Mouse (Mus musculus) MEL (cell line): ENCODE measurements at regions not wholly inside any gene's neighbourhood (a gene's known extent, or its start where the extent isn't known, plus 50 kb on each side); places are given as distances from the start of the nearest gene placed in this dataset.
"Not testable (repeated sequence)": the region's sequence is repeated elsewhere in the genome, so short reads cannot be mapped to it uniquely, and the experiment has no call there.

Source experiments
- DNase-seq: peaks from one replicate; pipeline ENCODE4 v3.0.0; 2011; ENCODE audit warnings: low read depth, low spot score
- H3K27ac ChIP-seq: 2 replicates; pipeline ENCODE4 v1.5.1; 2012; ENCODE audit warnings: low read depth, mild to moderate bottlenecking, control low read depth, low read length, moderate library complexity; ENCODE audit not compliant: control insufficient read depth
- H3K27me3 ChIP-seq, 2 experiments: fragments of 150-350 bp in 1 of 2; sonication (generic) in 1 of 2; 2 replicates each; pipeline ENCODE4 v1.6.1; 2012; ENCODE audit warnings: low read length in 2 of 2, mild to moderate bottlenecking in 2 of 2, improper control_type of control experiment in 1 of 2, moderate library complexity in 1 of 2; ENCODE audit not compliant: insufficient read depth in 2 of 2, control insufficient read depth in 1 of 2
- H3K36me3 ChIP-seq, 2 experiments: 2 replicates each; pipeline ENCODE4 v1.6.1; 2012 to 2014; ENCODE audit warnings: low read length in 2 of 2, improper control_type of control experiment in 1 of 2, inconsistent platforms in 1 of 2, mild to moderate bottlenecking in 1 of 2; ENCODE audit not compliant: insufficient read depth in 2 of 2, control insufficient read depth in 1 of 2
- H3K4me1 ChIP-seq, 2 experiments: fragments of 150-350 bp in 1 of 2; sonication (generic) in 1 of 2; 2 replicates each; pipeline ENCODE4 v1.6.1; 2012; ENCODE audit warnings: low read length in 2 of 2, improper control_type of control experiment in 1 of 2, mild to moderate bottlenecking in 1 of 2; ENCODE audit not compliant: insufficient read depth in 2 of 2, control insufficient read depth in 1 of 2
- H3K4me3 ChIP-seq, 2 experiments: fragments of 150-350 bp in 1 of 2; sonication (generic) in 1 of 2; 2 replicates each; pipeline ENCODE4 v1.5.1; 2012; ENCODE audit warnings: low read depth in 2 of 2, low read length in 2 of 2, mild to moderate bottlenecking in 2 of 2, moderate library complexity in 2 of 2, control low read depth in 1 of 2, improper control_type of control experiment in 1 of 2; ENCODE audit not compliant: control insufficient read depth in 1 of 2, insufficient read depth in 1 of 2
- H3K79me2 ChIP-seq: 2 replicates; pipeline ENCODE4 v1.6.1; 2012; ENCODE audit warnings: mild to moderate bottlenecking, low read length, moderate library complexity; ENCODE audit not compliant: control insufficient read depth, poor library complexity, insufficient read depth
- H3K9ac ChIP-seq: 2 replicates; pipeline ENCODE4 v1.6.1; 2012; ENCODE audit warnings: low read depth, mild to moderate bottlenecking, control low read depth, low read length, moderate library complexity; ENCODE audit not compliant: control insufficient read depth, poor library complexity, severe bottlenecking
- H3K9me3 ChIP-seq: fragments of 150-350 bp; sonication (generic); replicated peaks from 2 replicates; pipeline ENCODE4 v1.6.1; 2012; ENCODE audit warnings: mild to moderate bottlenecking, low read length, improper control_type of control experiment, moderate library complexity; ENCODE audit not compliant: insufficient read depth
- CHD1 ChIP-seq: IDR thresholded peaks from 2 replicates; pipeline ENCODE4 v1.6.1; 2012; ENCODE audit warnings: low read depth, mild to moderate bottlenecking, inconsistent platforms, low read length, improper control_type of control experiment
- E2F4 ChIP-seq: IDR thresholded peaks from 2 replicates; pipeline ENCODE4 v1.6.1; 2011; ENCODE audit warnings: low read depth, low read length, improper control_type of control experiment, borderline replicate concordance
- ELF1 ChIP-seq: IDR thresholded peaks from 2 replicates; pipeline ENCODE4 v1.6.1; 2014; ENCODE audit warnings: low read depth, mild to moderate bottlenecking, inconsistent platforms, low read length, improper control_type of control experiment, moderate library complexity
- ETS1 ChIP-seq: IDR thresholded peaks from 2 replicates; pipeline ENCODE4 v1.6.1; 2012; ENCODE audit warnings: low read depth, mild to moderate bottlenecking, inconsistent platforms, low read length, improper control_type of control experiment, moderate library complexity
- GABPA ChIP-seq: IDR thresholded peaks from 2 replicates; pipeline ENCODE4 v1.6.1; 2012; ENCODE audit warnings: low read depth, mild to moderate bottlenecking, inconsistent platforms, low read length, improper control_type of control experiment, moderate library complexity
- GATA1 ChIP-seq: IDR thresholded peaks from 2 replicates; pipeline ENCODE4 v1.6.1; 2011; ENCODE audit warnings: low read depth, low read length, improper control_type of control experiment
- HCFC1 ChIP-seq: IDR thresholded peaks from 2 replicates; pipeline ENCODE4 v1.6.1; 2012; ENCODE audit warnings: low read depth, mild to moderate bottlenecking, inconsistent platforms, low read length, improper control_type of control experiment, moderate library complexity
- MAX ChIP-seq: IDR thresholded peaks from 2 replicates; pipeline ENCODE4 v1.6.1; 2011; ENCODE audit warnings: low read length, improper control_type of control experiment
- MAZ ChIP-seq: IDR thresholded peaks from 2 replicates; pipeline ENCODE4 v1.6.1; 2012; ENCODE audit warnings: low read depth, mild to moderate bottlenecking, inconsistent platforms, low read length, improper control_type of control experiment
- MYB ChIP-seq: IDR thresholded peaks from 2 replicates; pipeline ENCODE4 v1.6.1; 2011; ENCODE audit warnings: mild to moderate bottlenecking, low read depth, low read length, improper control_type of control experiment
- MYC ChIP-seq: IDR thresholded peaks from 2 replicates; pipeline ENCODE4 v1.6.1; 2011; ENCODE audit warnings: low read depth, mild to moderate bottlenecking, low read length, improper control_type of control experiment, moderate library complexity
- NELFE ChIP-seq: IDR thresholded peaks from 2 replicates; pipeline ENCODE4 v1.6.1; 2011; ENCODE audit warnings: low read depth, low read length, improper control_type of control experiment
- POLR2A ChIP-seq, 2 experiments: IDR thresholded peaks; 2 replicates each; pipeline ENCODE4 v1.6.1; 2011 to 2012; ENCODE audit warnings: low read length in 2 of 2, mild to moderate bottlenecking in 2 of 2, control low read depth in 1 of 2, improper control_type of control experiment in 1 of 2, low read depth in 1 of 2, moderate library complexity in 1 of 2; ENCODE audit not compliant: control insufficient read depth in 1 of 2, insufficient read depth in 1 of 2, poor library complexity in 1 of 2
- RCOR1 ChIP-seq: IDR thresholded peaks from 2 replicates; pipeline ENCODE4 v1.6.1; 2012; ENCODE audit warnings: low read depth, mild to moderate bottlenecking, inconsistent platforms, low read length, improper control_type of control experiment
- SMC3 ChIP-seq: IDR thresholded peaks from 2 replicates; pipeline ENCODE4 v1.6.1; 2011; ENCODE audit warnings: low read depth, low read length, improper control_type of control experiment
- TAL1 ChIP-seq: IDR thresholded peaks from 2 replicates; pipeline ENCODE4 v1.6.1; 2012; ENCODE audit warnings: mild to moderate bottlenecking, inconsistent platforms, low read length, moderate library complexity, mixed read lengths
- TBP ChIP-seq: IDR thresholded peaks from 2 replicates; pipeline ENCODE4 v1.8.0; 2011; ENCODE audit warnings: low read depth, low read length, improper control_type of control experiment
- TCF12 ChIP-seq: IDR thresholded peaks from 2 replicates; pipeline ENCODE4 v1.6.1; 2014; ENCODE audit warnings: low read depth, mild to moderate bottlenecking, inconsistent platforms, low read length, improper control_type of control experiment, moderate library complexity
- UBTF ChIP-seq: IDR thresholded peaks from 2 replicates; pipeline ENCODE4 v1.6.1; 2012; ENCODE audit warnings: low read depth, mild to moderate bottlenecking, inconsistent platforms, low read length, improper control_type of control experiment, moderate library complexity, borderline replicate concordance; ENCODE audit not compliant: insufficient read depth
- USF1 ChIP-seq: IDR thresholded peaks from 2 replicates; pipeline ENCODE4 v1.6.1; 2014; ENCODE audit warnings: low read depth, mild to moderate bottlenecking, inconsistent platforms, low read length, improper control_type of control experiment, moderate library complexity
- USF2 ChIP-seq, 2 experiments: IDR thresholded peaks; 2 replicates each; pipeline ENCODE4 v1.6.1; 2011 to 2012; ENCODE audit warnings: improper control_type of control experiment in 2 of 2, low read length in 2 of 2, borderline replicate concordance in 1 of 2, inconsistent platforms in 1 of 2, low read depth in 1 of 2, mild to moderate bottlenecking in 1 of 2; ENCODE audit not compliant: insufficient read depth in 1 of 2
- ZC3H11A ChIP-seq: IDR thresholded peaks from 2 replicates; pipeline ENCODE4 v1.6.1; 2012; ENCODE audit warnings: low read depth, mild to moderate bottlenecking, inconsistent platforms, low read length, improper control_type of control experiment

DNA sequence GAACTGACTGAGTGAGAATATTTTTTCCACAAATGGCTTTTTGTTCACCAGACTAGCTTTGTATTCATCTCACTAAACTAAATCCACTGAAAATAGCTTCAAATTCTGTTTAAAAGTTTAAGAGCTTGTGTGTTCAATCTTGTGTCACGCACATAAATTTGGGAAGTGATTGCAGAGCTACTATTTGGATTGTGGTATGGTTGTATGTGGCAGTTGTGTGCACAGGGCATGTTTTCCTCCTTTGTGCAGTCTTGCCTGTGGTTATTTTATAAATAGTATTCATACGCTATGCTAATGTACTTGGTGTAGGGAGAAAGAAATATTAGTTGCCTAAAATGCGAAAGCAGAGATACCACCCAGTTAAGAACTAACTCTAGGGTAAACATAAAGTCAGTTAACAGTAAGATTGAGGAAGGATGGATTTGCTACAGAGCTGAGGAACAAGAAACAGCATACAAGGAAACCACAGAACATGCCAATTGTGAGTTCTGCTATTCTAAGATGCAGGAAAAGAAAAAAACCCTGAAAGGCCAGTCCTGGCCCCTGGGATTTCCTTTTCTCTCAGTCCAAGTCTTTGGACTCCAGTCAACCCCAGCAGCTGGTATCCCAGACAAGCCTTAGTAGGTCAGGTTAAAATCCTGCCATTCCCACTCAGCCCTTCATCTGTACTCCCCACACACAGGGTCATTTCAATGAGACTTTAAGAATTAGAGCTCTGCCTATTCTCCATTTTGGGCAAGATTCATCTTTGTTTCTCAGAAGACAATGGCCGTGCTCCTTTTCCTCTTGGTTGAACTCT, 82.4 kb upstream of the Egfr start:
- DNase-seq = no peak
- H3K4me1 ChIP-seq = no peaks in the 10 kb centered on the region
- H3K27me3 ChIP-seq = 0 out of 4 replicates have a peak, but pooled peaks cover 0 to 1% of the 10 kb centered on the region in 2 experiments
- H3K9me3 ChIP-seq = no peaks in the 10 kb centered on the region
- no peak overlapping the region for H3K9ac ChIP-seq
- no peaks in the 10 kb centered on the region for H3K36me3 ChIP-seq
- no peak overlapping the region for H3K27ac ChIP-seq
- TF ChIP-seq ZC3H11A (no peak), MAX (no peak), TAL1 (no peak), UBTF (no peak), HCFC1 (no peak), TBP (no peak), MYC (no peak), NELFE (no peak), MYB (no peak)
- H3K4me3 ChIP-seq = no peak overlapping the region
- H3K79me2 ChIP-seq = no peaks in the 10 kb centered on the region

DNA sequence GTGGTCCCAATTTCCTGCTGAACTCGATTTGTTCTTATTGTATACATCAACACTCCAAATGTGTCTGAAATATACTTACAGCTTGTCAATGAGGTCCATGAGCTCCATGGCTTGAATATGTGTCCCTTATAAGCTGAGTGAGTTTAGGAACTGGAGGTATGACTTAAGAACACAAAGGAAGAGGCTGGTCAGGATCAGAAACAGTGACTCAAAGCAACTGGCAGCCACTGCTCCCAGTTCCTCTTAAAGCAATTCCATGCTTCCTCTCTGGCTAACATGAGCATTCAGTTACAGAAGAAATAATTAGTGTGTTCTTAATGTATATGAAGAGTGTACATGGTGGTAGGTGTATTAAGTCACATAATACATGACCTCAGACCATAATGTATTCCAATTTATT, 81.7 kb upstream of the Egfr start:
- DNase-seq = no peak
- Histone ChIP-seq H3K9ac (no peak overlapping the region), H3K27ac (no peak overlapping the region), H3K4me1 (no peaks in the 10 kb centered on the region), H3K36me3 (no peaks in the 10 kb centered on the region), H3K27me3 (0 out of 4 replicates have a peak, but pooled peaks cover 0 to 1% of the 10 kb centered on the region in 2 experiments), H3K9me3 (no peaks in the 10 kb centered on the region), H3K79me2 (no peaks in the 10 kb centered on the region), H3K4me3 (no peak overlapping the region)
- no peak for TF ChIP-seq POLR2A (IDR thresholded peaks at IDR 0.05; ENCODE audit: control insufficient read depth in 1 of 2, insufficient read depth in 1 of 2, low read depth in 1 of 2, low read length in 2 of 2, poor library complexity in 1 of 2)
- TF ChIP-seq GATA1 = no peak
- TF ChIP-seq GABPA = no peak
- no peak for TF ChIP-seq USF1
- no peak for TF ChIP-seq E2F4
- TF ChIP-seq CHD1 = no peak
- no peak for TF ChIP-seq TCF12
- TF ChIP-seq RCOR1 = no peak
- no peak for TF ChIP-seq MAZ
- TF ChIP-seq ETS1 = no peak
- TF ChIP-seq MYC = no peak
- TF ChIP-seq TAL1 = no peak
- TF ChIP-seq MYB = no peak
- TF ChIP-seq HCFC1 = no peak
- no peak for TF ChIP-seq ELF1
- TF ChIP-seq USF2 (IDR thresholded peaks at IDR 0.05; ENCODE audit: borderline replicate concordance in 1 of 2, insufficient read depth in 1 of 2, low read depth in 1 of 2, low read length in 2 of 2) = no peak
- TF ChIP-seq SMC3 = no peak

GRCm38 (mm10) chr11:16675951-16676350, 76.1 kb upstream of the Egfr start:
- not testable (repeated sequence) for H3K4me3 ChIP-seq, DNase-seq, H3K9me3 ChIP-seq, H3K27ac ChIP-seq, H3K9ac ChIP-seq, H3K36me3 ChIP-seq, H3K4me1 ChIP-seq, H3K27me3 ChIP-seq, H3K79me2 ChIP-seq
